Mouse (Mus musculus) kidney, adult 2 months (tissue): ENCODE data around the gene Zfp114.

ENCODE experiments used
- CTCF ChIP-seq: fragments of 200-500 bp; conservative IDR thresholded peaks from 2 replicates; pipeline ENCODE4 v1.5.1; 2011; ENCODE audit warnings: low read depth, mild to moderate bottlenecking, control low read depth, low read length, moderate library complexity, mixed read lengths; ENCODE audit not compliant: insufficient read depth, insufficient read length
- POLR2A ChIP-seq: fragments of 200-500 bp; IDR thresholded peaks from one replicate; pipeline ENCODE4 v1.6.1; 2011; ENCODE audit warnings: low read depth, low read length, control low read depth

GRCm38 (mm10) chr7:24196961-24197360, 22.1 kb downstream of the Zfp114 start:
- TF ChIP-seq POLR2A (no peak), CTCF (no peak)
